Comparison of ENCODE assay signal across 17 mouse cellular contexts in the genomic region with DNA sequence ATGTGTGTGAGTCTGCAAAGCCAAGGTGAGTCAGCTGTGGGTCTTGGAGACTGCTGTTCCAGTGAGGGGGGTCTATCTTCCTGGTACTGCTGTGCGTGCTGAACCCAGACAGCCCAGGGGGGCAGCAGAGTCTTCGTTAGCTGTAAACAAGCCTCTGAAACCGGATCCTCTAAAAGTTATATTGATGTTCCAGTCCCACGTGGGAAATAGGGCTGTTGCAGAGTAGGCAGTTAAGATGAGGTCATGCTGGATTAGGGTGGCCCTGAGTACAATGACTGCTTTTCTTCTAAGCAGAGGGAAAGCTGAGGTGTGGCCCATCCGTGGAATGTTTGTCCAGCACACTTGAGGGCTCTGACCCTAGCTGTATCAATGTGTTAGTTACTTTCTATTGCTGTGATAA. TPM values are rescaled to one million over a fixed set of nuclear protein-coding genes. Genes with fewer than 3 reads are reported as not detected.
DNase-seq lines count a peak whose midpoint lies in the region; ATAC-seq and TF ChIP-seq lines count a peak whose summit lies in the region.
"Had no signal": no experiment of that assay in that cellular context is flagged by ENCODE, and none has a peak within 500 bp of the region (broad histone marks: within the 10 kb centered on the region; RNA-seq: fewer than 3 reads in every experiment).

No protein-coding gene starts in this region.

- H3K4me3 ChIP-seq in lung, embryonic 16.5 days (ENCODE audit: low read length), result no peak overlapping the region
- no peak overlapping the region for H3K4me3 ChIP-seq in embryonic facial prominence, embryonic 10.5 days
- H3K4me3 ChIP-seq in intestine, postnatal 0 days (ENCODE audit: low read depth, low read length), result no peak overlapping the region
- no peak overlapping the region for H3K4me3 ChIP-seq in stomach, postnatal 0 days (ENCODE audit: low read depth, low read length)
- no peak overlapping the region for H3K4me3 ChIP-seq in midbrain, embryonic 10.5 days
- H3K4me3 ChIP-seq: forebrain, embryonic 10.5 days had no signal

- DNase-seq in lung, postnatal 10 days, result no peak
- DNase-seq in embryonic facial prominence, embryonic 10.5 days (ENCODE audit: low spot score), result peak; percentile 30
- DNase-seq in stomach, postnatal 0 days (ENCODE audit: low spot score), result peak; percentile 68
- no peak for DNase-seq in adrenal gland, adult 2 months
- no peak for DNase-seq in midbrain, embryonic 10.5 days (ENCODE audit: low spot score)
- DNase-seq: adrenal gland, postnatal 25 days; cerebellum, adult 9-11 months had no signal

- no peak overlapping the region for H3K4me2 ChIP-seq in lung, embryonic 16.5 days (ENCODE audit: low read depth, low read length)
- no peak overlapping the region for H3K4me2 ChIP-seq in intestine, postnatal 0 days (replicated peaks; ENCODE audit: low read depth)
- no peak overlapping the region for H3K4me2 ChIP-seq in stomach, postnatal 0 days (replicated peaks; ENCODE audit: low read depth)
- H3K4me2 ChIP-seq: midbrain, embryonic 11.5 days had no signal

- 9% methylated on average over 5 of the region's 5 CpGs for WGBS in lung, embryonic 16.5 days
- WGBS in embryonic facial prominence, embryonic 10.5 days, result 17% methylated on average over 5 of the region's 5 CpGs
- 7% methylated on average over 5 of the region's 5 CpGs for WGBS in intestine, postnatal 0 days
- 6% methylated on average over 5 of the region's 5 CpGs for WGBS in stomach, postnatal 0 days
- 49% methylated on average over 5 of the region's 5 CpGs for WGBS in midbrain, embryonic 10.5 days

- H3K36me3 ChIP-seq in lung, embryonic 16.5 days (ENCODE audit: control insufficient read depth, insufficient read depth, low read length), result no peaks in the 10 kb centered on the region
- no peaks in the 10 kb centered on the region for H3K36me3 ChIP-seq in embryonic facial prominence, embryonic 10.5 days (replicated peaks)
- H3K36me3 ChIP-seq in intestine, postnatal 0 days (ENCODE audit: control insufficient read depth, insufficient read depth), result no peaks in the 10 kb centered on the region
- H3K36me3 ChIP-seq in stomach, postnatal 0 days (ENCODE audit: control insufficient read depth, insufficient read depth, low read length), result no peaks in the 10 kb centered on the region
- H3K36me3 ChIP-seq in midbrain, embryonic 10.5 days, result no peaks in the 10 kb centered on the region
- H3K36me3 ChIP-seq: forebrain, embryonic 10.5 days had no signal

- ATAC-seq in lung, embryonic 16.5 days (ENCODE audit: low read depth), result peak; percentile 92
- ATAC-seq in intestine, postnatal 0 days, result peak; percentile 93
- peak; percentile 97 for ATAC-seq in stomach, postnatal 0 days (ENCODE audit: low FRiP score, low TSS enrichment)

- no peak for TF ChIP-seq EP300 in stomach, postnatal 0 days (optimal IDR thresholded peaks at IDR 0.05)

- no peaks in the 10 kb centered on the region for H3K27me3 ChIP-seq in lung, embryonic 16.5 days (ENCODE audit: control insufficient read depth, insufficient read depth, low read depth, low read length)
- H3K27me3 ChIP-seq in embryonic facial prominence, embryonic 10.5 days (replicated peaks; ENCODE audit: low read depth, poor library complexity, severe bottlenecking), result no peaks in the 10 kb centered on the region
- H3K27me3 ChIP-seq in intestine, postnatal 0 days (replicated peaks; ENCODE audit: control insufficient read depth, insufficient read depth, low read length), result no peaks in the 10 kb centered on the region
- no peaks in the 10 kb centered on the region for H3K27me3 ChIP-seq in stomach, postnatal 0 days (ENCODE audit: control insufficient read depth, insufficient read depth, low read length)
- H3K27me3 ChIP-seq in midbrain, embryonic 10.5 days (ENCODE audit: low read depth, poor library complexity, severe bottlenecking), result no peaks in the 10 kb centered on the region

- H3K27ac ChIP-seq in lung, embryonic 16.5 days (ENCODE audit: low read length), result peak overlapping the region; percentile 40
- no peak overlapping the region for H3K27ac ChIP-seq in embryonic facial prominence, embryonic 10.5 days (replicated peaks)
- H3K27ac ChIP-seq in intestine, postnatal 0 days (ENCODE audit: low read depth, low read length), result no peak overlapping the region
- peak overlapping the region; percentile 83 for H3K27ac ChIP-seq in stomach, postnatal 0 days (replicated peaks)
- H3K27ac ChIP-seq in midbrain, embryonic 10.5 days (replicated peaks), result no peak overlapping the region
- H3K27ac ChIP-seq: forebrain, embryonic 10.5 days had no signal

- no peaks in the 10 kb centered on the region for H3K4me1 ChIP-seq in lung, embryonic 16.5 days (replicated peaks; ENCODE audit: control insufficient read depth, insufficient read depth, low read length)
- peaks cover 5% of the 10 kb centered on the region; the same call in 1 of the 2 replicates for H3K4me1 ChIP-seq in embryonic facial prominence, embryonic 10.5 days
- no peaks in the 10 kb centered on the region for H3K4me1 ChIP-seq in intestine, postnatal 0 days (replicated peaks; ENCODE audit: control insufficient read depth, insufficient read depth, low read length)
- no peaks in the 10 kb centered on the region for H3K4me1 ChIP-seq in stomach, postnatal 0 days (replicated peaks; ENCODE audit: control insufficient read depth, insufficient read depth)
- H3K4me1 ChIP-seq in midbrain, embryonic 10.5 days, result no peaks in the 10 kb centered on the region

- no peak; the same call in 1 of the 2 replicates for TF ChIP-seq CTCF in intestine, postnatal 0 days (IDR thresholded peaks at IDR 0.05; ENCODE audit: low read depth)
- no peak for TF ChIP-seq CTCF in stomach, postnatal 0 days (IDR thresholded peaks at IDR 0.05; ENCODE audit: low read depth)

- H3K9me3 ChIP-seq in lung, embryonic 16.5 days (ENCODE audit: control insufficient read depth, low read length), result no peaks in the 10 kb centered on the region
- no peaks in the 10 kb centered on the region for H3K9me3 ChIP-seq in embryonic facial prominence, embryonic 10.5 days
- no peaks in the 10 kb centered on the region for H3K9me3 ChIP-seq in intestine, postnatal 0 days (ENCODE audit: control insufficient read depth)
- H3K9me3 ChIP-seq in stomach, postnatal 0 days (ENCODE audit: control insufficient read depth, low read length), result no peaks in the 10 kb centered on the region
- H3K9me3 ChIP-seq in midbrain, embryonic 10.5 days (replicated peaks), result no peaks in the 10 kb centered on the region
- H3K9me3 ChIP-seq: forebrain, embryonic 10.5 days had no signal

- no peak overlapping the region for H3K9ac ChIP-seq in lung, embryonic 16.5 days (ENCODE audit: low read length)
- H3K9ac ChIP-seq in intestine, postnatal 0 days (ENCODE audit: low read depth, low read length), result no peak overlapping the region
- no peak overlapping the region for H3K9ac ChIP-seq in stomach, postnatal 0 days (ENCODE audit: low read length)

RNA-seq across cellular contexts. Expression of gene Dnajb6, which starts 27.2 kb away (rescaled TPM):
- polyA plus RNA-seq in lung, embryonic 16.5 days (2015; fragmentation: Nextera tagmentation; extraction: Ambion mirVana), result 124 and 142 TPM in 2 replicates
- 173 and 181 TPM in 2 replicates for polyA plus RNA-seq in embryonic facial prominence, embryonic 10.5 days (2016; fragmentation: Nextera tagmentation; extraction: Ambion mirVana)
- polyA plus RNA-seq in intestine, postnatal 0 days (2015; fragmentation: Nextera tagmentation; extraction: Ambion mirVana), result 109 and 116 TPM in 2 replicates
- polyA plus RNA-seq in stomach, postnatal 0 days (2015; fragmentation: Nextera tagmentation; extraction: Ambion mirVana), result 144 and 148 TPM in 2 replicates
- total RNA-seq in adrenal gland, adult 2 months (2021), result 100 to 1,000 TPM; 117 to 138 TPM
- polyA plus RNA-seq in adrenal gland, adult 2 months (2012; rRNA removed), result 34.3 and 46.2 TPM in 2 replicates
- polyA plus RNA-seq in midbrain, embryonic 10.5 days (2016; fragmentation: Nextera tagmentation; extraction: Ambion mirVana), result 173 and 191 TPM in 2 replicates

RNA-seq across cellular contexts. Expression of gene Gm5129, which starts 27.5 kb away (rescaled TPM):
- not detected in 2 replicates for polyA plus RNA-seq in lung, embryonic 16.5 days (2015; fragmentation: Nextera tagmentation; extraction: Ambion mirVana)
- polyA plus RNA-seq in embryonic facial prominence, embryonic 10.5 days (2016; fragmentation: Nextera tagmentation; extraction: Ambion mirVana), result not detected in 2 replicates
- polyA plus RNA-seq in intestine, postnatal 0 days (2015; fragmentation: Nextera tagmentation; extraction: Ambion mirVana), result not detected in 2 replicates
- polyA plus RNA-seq in stomach, postnatal 0 days (2015; fragmentation: Nextera tagmentation; extraction: Ambion mirVana), result not detected in 2 replicates
- 1 to 10 TPM in 1 of 2 experiments, not detected in 1; 1.7 TPM for total RNA-seq in adrenal gland, adult 2 months (2021)
- not detected in 2 replicates for polyA plus RNA-seq in adrenal gland, adult 2 months (2012; rRNA removed)
- polyA plus RNA-seq in midbrain, embryonic 10.5 days (2016; fragmentation: Nextera tagmentation; extraction: Ambion mirVana), result not detected in 2 replicates
- total RNA-seq: adrenal gland, postnatal 25 days; ES-E14; gastrocnemius, adult 8-10 months; liver, adult 2 months had no signal
- polyA plus RNA-seq: forebrain, embryonic 10.5 days; heart, postnatal 0 days; liver, adult 2 months; midbrain, embryonic 11.5 days; neural tube, embryonic 11.5 days; urinary bladder, adult 2 months had no signal

Comparison
In these comparisons a context has a peak if more than half of its experiments do, and no peak if none do; other contexts are left out.
1. H3K27ac ChIP-seq: peak in lung, embryonic 16.5 days (single experiment) and stomach, postnatal 0 days (single experiment); none in embryonic facial prominence, embryonic 10.5 days (single experiment), intestine, postnatal 0 days (single experiment) and midbrain, embryonic 10.5 days (single experiment).
2. DNase-seq: peak in embryonic facial prominence, embryonic 10.5 days (single experiment) and stomach, postnatal 0 days (single experiment); none in lung, postnatal 10 days (single experiment), adrenal gland, adult 2 months (single experiment) and midbrain, embryonic 10.5 days (single experiment).
3. Peak in every context shown above with its lines, with median percentiles within 50 percentile points of each other: ATAC-seq.